Mouse (Mus musculus) kidney, adult 2 months (tissue): ENCODE measurements around the gene Defb23.
A peak's percentile ranks its signal among the peaks of the same experiment; 100 is the strongest.

Source experiments
- CTCF ChIP-seq: fragments of 200-500 bp; conservative IDR thresholded peaks from 2 replicates; pipeline ENCODE4 v1.5.1; 2011; ENCODE audit warnings: low read depth, mild to moderate bottlenecking, control low read depth, low read length, moderate library complexity, mixed read lengths; ENCODE audit not compliant: insufficient read depth, insufficient read length
- POLR2A ChIP-seq: fragments of 200-500 bp; IDR thresholded peaks from one replicate; pipeline ENCODE4 v1.6.1; 2011; ENCODE audit warnings: low read depth, low read length, control low read depth

DNA sequence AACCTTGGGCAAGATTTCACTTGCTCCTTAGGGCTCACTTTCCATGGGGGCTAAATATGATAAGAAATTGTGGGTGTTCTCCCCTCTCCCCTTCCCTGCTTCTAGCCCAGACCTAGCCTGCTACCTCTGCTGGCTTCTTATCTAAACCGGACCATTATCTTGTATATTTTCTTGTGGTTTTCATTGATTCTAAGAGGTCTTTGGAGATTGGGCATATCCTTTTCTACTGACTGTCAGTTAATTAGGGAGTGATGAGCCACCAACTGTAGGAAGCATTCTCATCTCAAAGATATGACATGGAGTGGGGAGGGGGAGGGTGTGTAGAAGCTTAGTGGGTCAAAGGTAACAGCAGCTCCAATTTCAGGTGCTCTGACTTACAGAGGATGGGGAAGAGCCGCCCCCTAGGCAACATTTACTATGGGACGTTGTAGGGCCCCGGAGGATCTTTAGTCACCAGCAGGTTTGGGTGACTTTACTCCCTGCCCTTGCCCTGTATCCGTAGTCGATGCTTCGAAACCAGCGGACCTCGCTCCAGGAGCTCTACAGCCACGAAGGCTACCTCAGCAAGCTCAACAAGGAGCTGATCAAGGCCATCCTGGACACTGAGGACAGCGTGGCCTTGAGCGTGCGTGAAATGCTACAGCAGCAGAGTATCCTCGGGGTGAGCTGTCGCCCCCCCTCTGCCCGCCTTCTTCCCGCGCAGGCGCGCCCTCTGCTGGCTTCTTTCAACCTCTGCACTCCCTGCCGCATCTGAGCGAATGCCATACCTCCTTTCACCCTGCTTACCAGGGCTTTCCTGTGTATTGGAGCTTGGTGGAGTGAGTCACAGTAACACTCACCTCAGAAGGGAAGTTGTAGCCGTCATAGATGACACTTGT is 27.2 kb downstream of the Defb23 start:
- TF ChIP-seq POLR2A: no peak
- TF ChIP-seq CTCF: peak; percentile 82
